Mouse (Mus musculus): ENCODE measurements around the gene Slc19a3. TPM values are rescaled to one million over a fixed set of nuclear protein-coding genes. Genes with fewer than 3 reads are reported as not detected.

The Slc19a3 gene
- polyA plus RNA-seq, 1 experiment = not detected

DNA sequence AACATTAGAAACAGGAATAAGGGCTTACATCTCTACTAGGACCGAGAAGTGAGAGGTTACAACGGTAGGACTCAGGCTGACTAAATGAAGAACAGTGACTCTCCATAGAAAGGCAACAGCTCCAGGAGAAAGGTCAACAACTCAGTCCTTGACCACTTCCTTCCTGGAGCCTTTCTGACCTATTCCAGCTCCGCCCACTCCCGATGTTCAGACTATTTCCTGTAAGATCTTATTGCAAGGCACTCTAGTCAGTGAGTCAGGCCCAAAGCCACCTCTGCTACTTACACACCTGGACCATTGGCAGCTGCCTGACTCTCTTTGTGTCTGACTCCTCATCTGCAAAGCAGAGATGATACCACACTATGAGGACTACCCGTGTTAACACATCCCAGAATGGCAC is 62.5 kb downstream of the Slc19a3 start:
- TF ChIP-seq GATA1 (IDR thresholded peaks at IDR 0.05; ENCODE audit: low read length) = no peak

DNA sequence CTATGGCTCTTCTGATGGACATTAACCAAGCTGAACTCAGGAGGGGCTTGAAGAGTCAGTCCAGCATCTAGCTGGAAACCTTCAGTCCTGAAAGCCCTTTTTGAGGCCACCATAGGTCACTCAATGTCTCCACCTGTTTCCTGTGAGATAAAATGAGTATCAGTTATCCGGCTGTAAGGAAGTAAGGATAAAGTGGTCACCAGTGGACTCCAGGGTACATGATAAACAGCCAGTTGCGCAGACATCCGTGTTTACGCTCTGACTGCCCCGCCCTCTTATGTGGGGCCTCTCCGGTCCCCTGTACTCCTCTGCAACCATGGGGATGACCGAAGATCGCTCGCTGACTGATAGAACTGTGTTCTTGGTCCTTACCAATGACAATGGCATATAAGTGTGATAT is 63.9 kb downstream of the Slc19a3 start:
- no peak for TF ChIP-seq GATA1 (IDR thresholded peaks at IDR 0.05; ENCODE audit: low read length)

GRCm38 (mm10) chr1:82973901-82974300 is 64.3 kb downstream of the Slc19a3 start:
- TF ChIP-seq GATA1 (IDR thresholded peaks at IDR 0.05; ENCODE audit: low read length) = no peak

- no peak for TF ChIP-seq GATA1 (IDR thresholded peaks at IDR 0.05; ENCODE audit: low read length)
Observed at GRCm38 (mm10) chr1:82973244-82973643, 65.0 kb downstream of the Slc19a3 start.

DNA sequence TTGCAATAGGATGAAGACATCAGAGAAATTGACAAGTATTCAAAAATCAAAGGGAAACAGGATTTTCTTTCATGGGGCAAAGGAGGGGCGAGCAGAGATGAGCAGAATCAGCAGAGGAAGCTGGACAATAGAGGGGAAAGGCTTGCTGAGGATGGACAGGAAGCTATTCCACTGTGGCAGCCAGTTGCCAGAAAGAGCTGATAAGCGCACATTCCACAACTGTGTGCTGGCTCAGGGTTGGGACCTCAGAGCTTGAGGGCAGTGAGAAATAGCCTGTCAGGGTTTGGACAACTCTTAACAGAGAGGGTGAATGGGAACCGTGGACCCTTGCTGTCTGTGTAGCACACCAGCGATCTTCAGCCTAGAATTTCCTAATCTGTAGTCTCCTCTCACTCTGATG is 66.2 kb downstream of the Slc19a3 start:
- TF ChIP-seq GATA1 (IDR thresholded peaks at IDR 0.05; ENCODE audit: low read length) = no peak

- no peak for TF ChIP-seq GATA1 (IDR thresholded peaks at IDR 0.05; ENCODE audit: low read length)
Observed at GRCm38 (mm10) chr1:82966413-82966812, 71.8 kb downstream of the Slc19a3 start.

Other genes with a start within 250 kb of the Slc19a3 start
- 21.9 and 24.4 TPM in 2 replicates for gene Agfg1, start 199.0 kb downstream of the Slc19a3 start, polyA plus RNA-seq (2012)
- gene A030005L19Rik, start 125.1 kb downstream of the Slc19a3 start, polyA plus RNA-seq (2012) = 0.13 and 0.15 TPM in 2 replicates
- not detected in 2 replicates for gene A030014E15Rik, start 113.5 kb downstream of the Slc19a3 start, polyA plus RNA-seq (2012)
- not detected in 2 replicates for gene Gm6217, start 107.0 kb downstream of the Slc19a3 start, polyA plus RNA-seq (2012)
- not detected in 2 replicates for gene A030003K21Rik, start 95.1 kb downstream of the Slc19a3 start, polyA plus RNA-seq (2012)
- gene Gm7544, start 82.4 kb downstream of the Slc19a3 start, polyA plus RNA-seq (2012) = not detected in 2 replicates
- gene Gm47955, start 78.2 kb downstream of the Slc19a3 start, polyA plus RNA-seq (2012) = not detected in 2 replicates
- gene Gm47959, start 37.9 kb downstream of the Slc19a3 start, polyA plus RNA-seq (2012) = not detected in 2 replicates
- gene Krtap28-10, start 4.0 kb upstream of the Slc19a3 start, polyA plus RNA-seq (2012) = not detected in 2 replicates
- gene Gm47969, start 6.5 kb upstream of the Slc19a3 start, polyA plus RNA-seq (2012) = not detected in 2 replicates
- not detected in 2 replicates for gene A030005K14Rik, start 20.9 kb upstream of the Slc19a3 start, polyA plus RNA-seq (2012)
- not detected in 2 replicates for gene Krtap28-13, start 22.5 kb upstream of the Slc19a3 start, polyA plus RNA-seq (2012)
- gene Ccl20, start 78.3 kb upstream of the Slc19a3 start, polyA plus RNA-seq (2012) = not detected in 2 replicates
- not detected in 2 replicates for gene Daw1, start 121.3 kb upstream of the Slc19a3 start, polyA plus RNA-seq (2012)